Mouse (Mus musculus): ENCODE results near the gene St6galnac4. TPM values are rescaled to one million over a fixed set of nuclear protein-coding genes. Genes with fewer than 3 reads are reported as not detected.

The St6galnac4 gene
- polyA plus RNA-seq, 1 experiment from 2014 or later, result 7.4 TPM

DNA sequence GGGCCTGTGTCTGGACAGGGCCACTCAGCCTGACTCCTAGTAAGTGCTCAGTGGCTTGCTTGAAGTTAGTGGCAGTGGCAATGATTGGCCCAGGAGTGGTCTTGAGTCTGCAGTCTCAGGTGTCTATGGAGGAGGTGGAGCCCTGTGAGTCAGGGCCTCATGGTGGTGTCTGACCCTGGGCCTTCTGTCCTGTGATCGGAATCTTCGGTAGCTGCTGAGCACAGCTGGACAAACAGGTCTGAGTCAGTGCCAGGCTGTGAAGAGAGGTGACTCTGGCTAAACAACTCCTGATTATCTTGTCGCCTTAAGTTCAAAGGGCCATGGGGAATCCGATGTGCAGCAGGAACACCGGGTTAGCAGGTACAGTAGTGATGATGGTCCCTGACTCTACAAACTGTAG lies 39.5 kb upstream of the St6galnac4 start:
- ATAC-seq (ENCODE audit: low read depth), result no peak
- no peak overlapping the region for H3K27ac ChIP-seq (ENCODE audit: low read length)
- no peak overlapping the region for H3K4me2 ChIP-seq (ENCODE audit: low read depth, low read length)
- WGBS (ENCODE audit: insufficient replicate concordance), result 63% methylated on average over 5 of the region's 5 CpGs
- H3K4me1 ChIP-seq (ENCODE audit: control insufficient read depth, low read depth, low read length), result no peaks in the 10 kb centered on the region
- H3K27me3 ChIP-seq (ENCODE audit: control insufficient read depth, insufficient read depth, low read depth, low read length), result no peaks in the 10 kb centered on the region
- no peaks in the 10 kb centered on the region for H3K36me3 ChIP-seq (ENCODE audit: control insufficient read depth, insufficient read depth)
- no peaks in the 10 kb centered on the region for H3K9me3 ChIP-seq (replicated peaks; ENCODE audit: control insufficient read depth, low read length)
- no peak overlapping the region for H3K9ac ChIP-seq (ENCODE audit: low read depth, low read length)
- no peak overlapping the region for H3K4me3 ChIP-seq (ENCODE audit: low read depth, low read length)

GRCm38 (mm10) chr2:32547964-32548739 lies 38.7 kb upstream of the St6galnac4 start:
- no peak overlapping the region for H3K4me2 ChIP-seq (ENCODE audit: low read depth, low read length)
- no peaks in the 10 kb centered on the region for H3K4me1 ChIP-seq (ENCODE audit: control insufficient read depth, low read depth, low read length)
- H3K36me3 ChIP-seq (ENCODE audit: control insufficient read depth, insufficient read depth), result no peaks in the 10 kb centered on the region
- 57% methylated on average over 7 of the region's 7 CpGs for WGBS (ENCODE audit: insufficient replicate concordance)
- no peak for ATAC-seq (ENCODE audit: low read depth)
- H3K27ac ChIP-seq (ENCODE audit: low read length), result no peak overlapping the region
- no peak overlapping the region for H3K4me3 ChIP-seq (ENCODE audit: low read depth, low read length)
- H3K27me3 ChIP-seq (ENCODE audit: control insufficient read depth, insufficient read depth, low read depth, low read length), result no peaks in the 10 kb centered on the region
- no peak overlapping the region for H3K9ac ChIP-seq (ENCODE audit: low read depth, low read length)
- no peaks in the 10 kb centered on the region for H3K9me3 ChIP-seq (replicated peaks; ENCODE audit: control insufficient read depth, low read length)

- H3K4me3 ChIP-seq (ENCODE audit: low read depth, low read length), result no peak overlapping the region
- no peaks in the 10 kb centered on the region for H3K36me3 ChIP-seq (ENCODE audit: control insufficient read depth, insufficient read depth)
- no peaks in the 10 kb centered on the region for H3K27me3 ChIP-seq (ENCODE audit: control insufficient read depth, insufficient read depth, low read depth, low read length)
- H3K4me1 ChIP-seq (ENCODE audit: control insufficient read depth, low read depth, low read length), result no peaks in the 10 kb centered on the region
- 74% methylated on average over 9 of the region's 9 CpGs for WGBS (ENCODE audit: insufficient replicate concordance)
- no peak for ATAC-seq (ENCODE audit: low read depth)
- H3K9ac ChIP-seq (ENCODE audit: low read depth, low read length), result no peak overlapping the region
- H3K27ac ChIP-seq (ENCODE audit: low read length), result no peak overlapping the region
- no peaks in the 10 kb centered on the region for H3K9me3 ChIP-seq (replicated peaks; ENCODE audit: control insufficient read depth, low read length)
- H3K4me2 ChIP-seq (ENCODE audit: low read depth, low read length), result no peak overlapping the region
Observed at GRCm38 (mm10) chr2:32549171-32549570, 37.7 kb upstream of the St6galnac4 start.

DNA sequence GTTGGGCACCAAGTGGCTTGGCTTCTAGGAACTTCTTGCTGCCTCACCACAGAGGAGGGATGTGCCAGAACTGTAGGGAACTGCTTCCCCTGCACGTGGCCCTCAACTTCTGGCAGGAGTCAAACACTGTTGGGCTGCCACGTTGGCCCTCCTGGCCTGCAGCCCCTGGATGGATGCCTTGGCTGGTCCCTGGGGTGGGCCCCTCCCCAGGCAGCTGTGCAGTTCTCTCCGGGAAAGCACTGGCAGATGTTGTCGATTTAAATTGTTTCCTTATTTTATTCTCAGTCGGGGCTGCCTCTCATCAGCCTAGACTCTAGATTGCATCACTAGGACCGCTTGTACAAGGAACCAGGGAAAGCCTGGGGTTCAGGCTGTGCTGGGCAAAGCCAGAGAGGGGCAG lies 37.1 kb upstream of the St6galnac4 start:
- H3K27me3 ChIP-seq (ENCODE audit: control insufficient read depth, insufficient read depth, low read depth, low read length), result no peaks in the 10 kb centered on the region
- H3K36me3 ChIP-seq (ENCODE audit: control insufficient read depth, insufficient read depth), result no peaks in the 10 kb centered on the region
- H3K27ac ChIP-seq (ENCODE audit: low read length), result no peak overlapping the region
- no peaks in the 10 kb centered on the region for H3K9me3 ChIP-seq (replicated peaks; ENCODE audit: control insufficient read depth, low read length)
- no peak overlapping the region for H3K4me3 ChIP-seq (ENCODE audit: low read depth, low read length)
- H3K4me2 ChIP-seq (ENCODE audit: low read depth, low read length), result no peak overlapping the region
- H3K4me1 ChIP-seq (ENCODE audit: control insufficient read depth, low read depth, low read length), result no peaks in the 10 kb centered on the region
- no peak overlapping the region for H3K9ac ChIP-seq (ENCODE audit: low read depth, low read length)
- ATAC-seq (ENCODE audit: low read depth), result no peak
- WGBS (ENCODE audit: insufficient replicate concordance), result 40% methylated on average over 6 of the region's 6 CpGs

DNA sequence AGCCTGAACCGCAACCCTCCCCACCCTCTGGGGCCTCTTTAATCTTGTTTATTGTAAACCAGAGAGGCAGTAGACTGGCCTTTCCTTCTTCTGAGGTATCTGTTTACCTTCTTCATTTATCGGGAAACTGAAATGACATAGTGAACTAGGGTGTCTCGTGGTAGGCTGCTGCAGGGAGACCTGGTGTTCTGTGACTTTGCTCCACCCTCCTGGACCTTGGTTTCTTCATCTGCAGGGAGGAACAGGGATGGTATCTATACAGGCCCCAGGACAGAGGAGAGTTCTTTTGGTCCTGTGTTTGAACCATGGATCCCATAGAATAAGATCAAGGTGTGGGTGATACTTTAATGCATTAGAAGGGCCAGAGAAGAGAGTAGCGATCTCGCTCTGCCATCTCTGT lies 35.7 kb upstream of the St6galnac4 start:
- no peaks in the 10 kb centered on the region for H3K36me3 ChIP-seq (ENCODE audit: control insufficient read depth, insufficient read depth)
- no peaks in the 10 kb centered on the region for H3K9me3 ChIP-seq (replicated peaks; ENCODE audit: control insufficient read depth, low read length)
- no peak for ATAC-seq (ENCODE audit: low read depth)
- H3K4me1 ChIP-seq (ENCODE audit: control insufficient read depth, low read depth, low read length), result no peaks in the 10 kb centered on the region
- H3K4me3 ChIP-seq (ENCODE audit: low read depth, low read length), result no peak overlapping the region
- whole genome bisulfite sequencing (ENCODE audit: insufficient replicate concordance), result 63% methylated on average over 5 of the region's 5 CpGs
- H3K4me2 ChIP-seq (ENCODE audit: low read depth, low read length), result no peak overlapping the region
- no peak overlapping the region for H3K9ac ChIP-seq (ENCODE audit: low read depth, low read length)
- no peak overlapping the region for H3K27ac ChIP-seq (ENCODE audit: low read length)
- no peaks in the 10 kb centered on the region for H3K27me3 ChIP-seq (ENCODE audit: control insufficient read depth, insufficient read depth, low read depth, low read length)

DNA sequence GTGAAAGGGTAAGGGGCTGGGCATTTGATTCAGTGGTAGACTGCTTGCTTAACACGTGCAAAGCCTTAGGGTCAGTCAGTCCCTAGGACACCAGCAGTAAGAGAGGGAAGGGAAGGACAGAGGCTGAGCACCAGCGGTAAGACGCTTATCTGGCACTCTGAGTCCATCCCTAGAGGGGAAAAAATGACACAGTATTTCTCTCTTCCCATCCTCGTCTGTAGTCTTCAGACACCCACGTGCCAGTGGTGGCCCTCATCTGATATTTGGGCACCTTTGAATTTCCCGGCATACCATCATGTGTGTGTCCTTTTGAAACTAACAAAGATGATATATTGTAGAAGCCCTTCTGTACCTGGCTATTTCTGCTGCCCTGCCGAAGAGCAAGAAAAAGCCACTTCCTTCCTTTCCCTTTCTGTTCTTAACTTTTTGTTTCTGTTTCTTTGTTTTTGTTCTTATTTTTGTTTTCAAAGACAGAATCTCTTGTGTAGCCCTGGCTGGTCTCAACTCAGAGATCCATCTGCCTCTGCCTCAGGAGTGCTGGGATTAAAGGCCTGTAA lies 33.2 kb upstream of the St6galnac4 start:
- H3K4me2 ChIP-seq (ENCODE audit: low read depth, low read length), result no peak overlapping the region
- H3K4me1 ChIP-seq (ENCODE audit: control insufficient read depth, low read depth, low read length), result no peaks in the 10 kb centered on the region
- H3K9ac ChIP-seq (ENCODE audit: low read depth, low read length), result no peak overlapping the region
- no peaks in the 10 kb centered on the region for H3K36me3 ChIP-seq (ENCODE audit: control insufficient read depth, insufficient read depth)
- no peaks in the 10 kb centered on the region for H3K9me3 ChIP-seq (replicated peaks; ENCODE audit: control insufficient read depth, low read length)
- no peak overlapping the region for H3K27ac ChIP-seq (ENCODE audit: low read length)
- ATAC-seq (ENCODE audit: low read depth), result no peak
- no peak overlapping the region for H3K4me3 ChIP-seq (ENCODE audit: low read depth, low read length)
- H3K27me3 ChIP-seq (ENCODE audit: control insufficient read depth, insufficient read depth, low read depth, low read length), result no peaks in the 10 kb centered on the region
- 19% methylated on average over 7 of the region's 7 CpGs for WGBS (ENCODE audit: insufficient replicate concordance)

GRCm38 (mm10) chr2:32555484-32555883 lies 31.4 kb upstream of the St6galnac4 start:
- Histone ChIP-seq H3K27me3 (ENCODE audit: control insufficient read depth, insufficient read depth, low read depth, low read length) (no peaks in the 10 kb centered on the region), H3K36me3 (ENCODE audit: control insufficient read depth, insufficient read depth) (no peaks in the 10 kb centered on the region), H3K9me3 (replicated peaks; ENCODE audit: control insufficient read depth, low read length) (no peaks in the 10 kb centered on the region), H3K4me1 (ENCODE audit: control insufficient read depth, low read depth, low read length) (no peaks in the 10 kb centered on the region; the same call in 1 of the 2 replicates), H3K9ac (ENCODE audit: low read depth, low read length) (no peak overlapping the region), H3K4me3 (ENCODE audit: low read depth, low read length) (no peak overlapping the region), H3K27ac (ENCODE audit: low read length) (no peak overlapping the region), H3K4me2 (ENCODE audit: low read depth, low read length) (no peak overlapping the region)
- ATAC-seq (ENCODE audit: low read depth), result no peak
- WGBS (ENCODE audit: insufficient replicate concordance), result 49% methylated on average over 4 of the region's 4 CpGs

GRCm38 (mm10) chr2:32556019-32556418 lies 30.9 kb upstream of the St6galnac4 start:
- no peak for ATAC-seq (ENCODE audit: low read depth)
- 46% methylated on average over 7 of the region's 7 CpGs for WGBS (ENCODE audit: insufficient replicate concordance)
- no peak overlapping the region for H3K27ac ChIP-seq (ENCODE audit: low read length)

DNA sequence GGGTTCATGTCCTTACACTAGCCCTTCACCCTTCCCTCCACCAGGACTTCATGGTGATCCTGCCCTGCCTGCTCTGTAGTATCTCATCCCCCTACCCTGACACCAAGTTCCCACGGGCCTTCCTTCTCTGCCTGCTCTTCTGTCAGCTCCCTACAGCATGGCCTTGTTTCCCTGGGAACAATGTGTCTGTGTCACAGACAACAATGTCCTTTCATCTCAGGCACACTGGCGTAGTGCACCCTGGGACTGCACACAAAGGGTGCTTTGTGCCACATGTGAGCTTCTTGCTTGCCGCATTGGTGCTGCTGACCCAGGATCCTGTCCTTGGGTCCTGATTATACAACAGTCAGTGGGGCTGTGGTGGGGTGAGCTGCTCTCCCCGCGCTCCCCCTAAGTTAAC lies 27.3 kb upstream of the St6galnac4 start:
- H3K27me3 ChIP-seq (ENCODE audit: control insufficient read depth, insufficient read depth, low read depth, low read length), result no peaks in the 10 kb centered on the region
- H3K4me1 ChIP-seq (ENCODE audit: control insufficient read depth, low read depth, low read length), result no peaks in the 10 kb centered on the region; the same call in 1 of the 2 replicates
- H3K9me3 ChIP-seq (replicated peaks; ENCODE audit: control insufficient read depth, low read length), result no peaks in the 10 kb centered on the region
- ATAC-seq (ENCODE audit: low read depth), result no peak
- H3K36me3 ChIP-seq (ENCODE audit: control insufficient read depth, insufficient read depth), result no peaks in the 10 kb centered on the region
- H3K4me3 ChIP-seq (ENCODE audit: low read depth, low read length), result no peak overlapping the region
- no peak overlapping the region for H3K27ac ChIP-seq (ENCODE audit: low read length)
- no peak overlapping the region for H3K4me2 ChIP-seq (ENCODE audit: low read depth, low read length)
- no peak overlapping the region for H3K9ac ChIP-seq (ENCODE audit: low read depth, low read length)
- 76% methylated on average over 5 of the region's 5 CpGs for WGBS (ENCODE audit: insufficient replicate concordance)

More at GRCm38 (mm10) chr2:32556019-32556418, 30.9 kb upstream of the St6galnac4 start:
- Histone ChIP-seq H3K4me1 (ENCODE audit: control insufficient read depth, low read depth, low read length) (no peaks in the 10 kb centered on the region; the same call in 1 of the 2 replicates), H3K4me2 (ENCODE audit: low read depth, low read length) (no peak overlapping the region), H3K27me3 (ENCODE audit: control insufficient read depth, insufficient read depth, low read depth, low read length) (no peaks in the 10 kb centered on the region), H3K9ac (ENCODE audit: low read depth, low read length) (no peak overlapping the region), H3K9me3 (replicated peaks; ENCODE audit: control insufficient read depth, low read length) (no peaks in the 10 kb centered on the region), H3K4me3 (ENCODE audit: low read depth, low read length) (no peak overlapping the region), H3K36me3 (ENCODE audit: control insufficient read depth, insufficient read depth) (no peaks in the 10 kb centered on the region)

All from liver, embryonic 16.5 days (tissue).